8 mouse cellular contexts compared by ENCODE assay signal in genomic region chr2:52674886-52675277, GRCm38 (mm10). TPM values are rescaled to one million over a fixed set of nuclear protein-coding genes. Genes with fewer than 3 reads are reported as not detected.
DNase-seq lines count a peak whose midpoint lies in the region; ATAC-seq and TF ChIP-seq lines count a peak whose summit lies in the region.

No protein-coding gene starts in this region.

- peak overlapping the region; percentile 6; the same call in 1 of the 2 replicates for H3K9ac ChIP-seq in CH12.LX (ENCODE audit: insufficient read depth, low read depth)
- no peak overlapping the region for H3K9ac ChIP-seq in ES-E14 (ENCODE audit: insufficient read depth, low read depth, low read length, poor library complexity, severe bottlenecking)
- no peak overlapping the region; the same call in 1 of the 2 replicates for H3K9ac ChIP-seq in embryonic facial prominence, embryonic 11.5 days (replicated peaks; ENCODE audit: low read length)
- no peak overlapping the region for H3K9ac ChIP-seq in midbrain, embryonic 13.5 days (replicated peaks)

- no peak overlapping the region for H3K27ac ChIP-seq in CH12.LX (ENCODE audit: insufficient read depth, low read depth)
- no peak overlapping the region for H3K27ac ChIP-seq in ES-E14 (ENCODE audit: insufficient read depth, low read depth, low read length, poor library complexity, severe bottlenecking)
- H3K27ac ChIP-seq in embryonic facial prominence, embryonic 11.5 days (replicated peaks; ENCODE audit: low read depth, low read length), result no peak overlapping the region
- no peak overlapping the region for H3K27ac ChIP-seq in midbrain, embryonic 13.5 days

- no peak for TF ChIP-seq POLR2A in CH12.LX (IDR thresholded peaks at IDR 0.05; ENCODE audit: low read depth, low read length)

- dilution Hi-C loops in CH12.LX (cut with MboI; ENCODE audit: extremely low pct_ligation_motif_present, extremely low pct_unique_long_range_greater_than_20kb, low sequenced_read_pairs), result no loop called here

- no peak for TF ChIP-seq RAD21 in CH12.LX (IDR thresholded peaks at IDR 0.05; ENCODE audit: low read depth, low read length)

- TF ChIP-seq EP300 in CH12.LX (IDR thresholded peaks at IDR 0.05; ENCODE audit: low read length), result no peak

- peaks cover 4% of the 10 kb centered on the region for H3K27me3 ChIP-seq in CH12.LX (replicated peaks)
- peaks cover 14% of the 10 kb centered on the region for H3K27me3 ChIP-seq in embryonic facial prominence, embryonic 11.5 days (ENCODE audit: control insufficient read depth, insufficient read depth, low read length)
- H3K27me3 ChIP-seq in midbrain, embryonic 13.5 days, result peaks cover 34% of the 10 kb centered on the region

- H3K4me3 ChIP-seq in CH12.LX (replicated peaks in 1 of 3; ENCODE audit: low read depth in 2 of 3, low read length in 2 of 3, poor library complexity in 1 of 3) (peak overlapping the region; percentile 55 to 86 (median 67)), ES-E14 (ENCODE audit: insufficient read depth in 1 of 2, low read depth in 1 of 2, low read length in 2 of 2, poor library complexity in 1 of 2, severe bottlenecking in 1 of 2) (peak overlapping the region; percentile 30 to 63; a peak in 3 of 4 replicates)
- H3K4me3 ChIP-seq in embryonic facial prominence, embryonic 11.5 days (ENCODE audit: low read depth, low read length), result peak overlapping the region; percentile 63
- H3K4me3 ChIP-seq in midbrain, embryonic 13.5 days (replicated peaks), result peak overlapping the region; percentile 64

- 0% methylated on average over 19 of the region's 19 CpGs for WGBS in embryonic facial prominence, embryonic 11.5 days
- WGBS in midbrain, embryonic 13.5 days, result under 1% methylated on average over 19 of the region's 19 CpGs

- ATAC-seq in embryonic facial prominence, embryonic 11.5 days (replicated peaks; ENCODE audit: insufficient number of reproducible peaks, low FRiP score, low TSS enrichment, low read depth), result no peak
- ATAC-seq in midbrain, embryonic 13.5 days, result no peak
- ATAC-seq in monocyte, adult 5-6 weeks (replicated peaks; ENCODE audit: insufficient number of reproducible peaks, low FRiP score, low TSS enrichment, poor library complexity, severe bottlenecking), result no peak

- no peak for TF ChIP-seq CTCF in CH12.LX (conservative IDR thresholded peaks at IDR 0.05 in 1 of 2, IDR thresholded peaks at IDR 0.05 in 1 of 2; ENCODE audit: low read depth in 2 of 2, low read length in 2 of 2)

- in situ Hi-C loops in CH12.LX (cut with MboI; ENCODE audit: low pct_ligation_motif_present, low pct_unique_long_range_greater_than_20kb, low sequenced_read_pairs) (no loop called here), ES-E14 (cut with MboI; ENCODE audit: low sequenced_read_pairs in 2 of 2, unreplicated experiment in 2 of 2) (no loop called here)

- H3K79me2 ChIP-seq in CH12.LX (replicated peaks; ENCODE audit: control insufficient read depth, extremely low read depth, insufficient read depth, poor library complexity, severe bottlenecking), result no peaks in the 10 kb centered on the region

- H3K36me3 ChIP-seq in CH12.LX (replicated peaks in 1 of 2; ENCODE audit: control insufficient read depth in 1 of 2, insufficient read depth in 1 of 2, low read length in 1 of 2), result no peaks in the 10 kb centered on the region
- H3K36me3 ChIP-seq in ES-E14 (ENCODE audit: control insufficient read depth, insufficient read depth, low read length, poor library complexity, severe bottlenecking), result no peaks in the 10 kb centered on the region
- no peaks in the 10 kb centered on the region for H3K36me3 ChIP-seq in embryonic facial prominence, embryonic 11.5 days (replicated peaks; ENCODE audit: control insufficient read depth, insufficient read depth, low read depth, low read length)
- no peaks in the 10 kb centered on the region for H3K36me3 ChIP-seq in midbrain, embryonic 13.5 days

- peak overlapping the region; percentile 91 for H3K4me2 ChIP-seq in CH12.LX (ENCODE audit: insufficient read depth, low read depth, poor library complexity, severe bottlenecking)
- H3K4me2 ChIP-seq in embryonic facial prominence, embryonic 11.5 days (ENCODE audit: low read depth, low read length), result peak overlapping the region; percentile 98
- H3K4me2 ChIP-seq in midbrain, embryonic 13.5 days (replicated peaks), result peak overlapping the region; percentile 94

- H3K4me1 ChIP-seq in CH12.LX (ENCODE audit: control insufficient read depth in 1 of 2, insufficient read depth in 2 of 2), result peaks cover 2 to 43% of the 10 kb centered on the region in 2 experiments; a peak in 2 of 4 replicates
- H3K4me1 ChIP-seq in ES-E14 (ENCODE audit: control insufficient read depth in 2 of 2, insufficient read depth in 2 of 2, low read length in 2 of 2, poor library complexity in 1 of 2), result no peaks in the 10 kb centered on the region
- H3K4me1 ChIP-seq in embryonic facial prominence, embryonic 11.5 days (ENCODE audit: control insufficient read depth, insufficient read depth, low read length), result no peaks in the 10 kb centered on the region
- peaks cover 13% of the 10 kb centered on the region for H3K4me1 ChIP-seq in midbrain, embryonic 13.5 days (replicated peaks)

- DNase-seq in CH12.LX (ENCODE audit: extremely low read depth), result no peak
- DNase-seq in ES-E14 (ENCODE audit: low read depth, low spot score), result peak; percentile 13
- peak; percentile 49 for DNase-seq in embryonic facial prominence, embryonic 11.5 days (ENCODE audit: low spot score)
- peak; percentile 17 for DNase-seq in heart, postnatal 4 days
- DNase-seq in kidney, postnatal 4 days, result peak; percentile 36 to 44
- no peak for DNase-seq in thymus, postnatal 14 days

- H3K9me3 ChIP-seq in CH12.LX (replicated peaks; ENCODE audit: low read length) (no peaks in the 10 kb centered on the region), ES-E14 (ENCODE audit: control insufficient read depth, insufficient read depth, low read depth, low read length) (no peaks in the 10 kb centered on the region)
- H3K9me3 ChIP-seq in embryonic facial prominence, embryonic 11.5 days (replicated peaks; ENCODE audit: control insufficient read depth, low read length), result no peaks in the 10 kb centered on the region
- H3K9me3 ChIP-seq in midbrain, embryonic 13.5 days, result no peaks in the 10 kb centered on the region

TF ChIP-seq in CH12.LX, 34 proteins besides CTCF, POLR2A, EP300 and RAD21:
- TF ChIP-seq ELF1 (IDR thresholded peaks at IDR 0.05; ENCODE audit: low read depth, low read length) (no peak), CHD1 (IDR thresholded peaks at IDR 0.05; ENCODE audit: low read depth, low read length) (peak; percentile 68; the same call in 1 of the 2 replicates)

TF ChIP-seq in ES-E14, 5 proteins besides CTCF, POLR2A, EP300 and RAD21:
- TF ChIP-seq CHD2 (IDR thresholded peaks at IDR 0.05; ENCODE audit: low read depth, low read length) (no peak), MAFK (IDR thresholded peaks at IDR 0.05; ENCODE audit: insufficient read depth, low read depth, low read length) (no peak), HCFC1 (IDR thresholded peaks at IDR 0.05; ENCODE audit: borderline replicate concordance, insufficient read depth, low read length) (no peak), ZNF384 (IDR thresholded peaks at IDR 0.05; ENCODE audit: low read depth, low read length) (no peak), ZC3H11A (IDR thresholded peaks at IDR 0.05; ENCODE audit: borderline replicate concordance, low read depth, low read length) (no peak)

RNA-seq across cellular contexts. Expression of gene Cacnb4, which starts 1.7 kb away (rescaled TPM):
- total RNA-seq in CH12.LX (2012; rRNA removed) (0.92 and 3.4 TPM in 2 replicates), CH12.LX (2014; rRNA removed) (0.77 and 0.93 TPM in 2 replicates), ES-E14 (2012; rRNA removed) (0.09 and 0.63 TPM in 2 replicates)
- 1.3 and 1.5 TPM in 2 replicates for polyA plus RNA-seq in CH12.LX (2012; ENCODE audit: insufficient read length, low read depth)
- 0.86 and 0.95 TPM in 2 replicates for polyA plus RNA-seq in embryonic facial prominence, embryonic 11.5 days (2014; fragmentation: Nextera tagmentation; extraction: Ambion mirVana)
- total RNA-seq in heart, postnatal 4 days (2021), result 1 to 10 TPM in 1 of 2 experiments, under 1 TPM in 1; 0.72 to 1.0 TPM
- polyA plus RNA-seq in midbrain, embryonic 13.5 days (2015; fragmentation: Nextera tagmentation; extraction: Ambion mirVana), result 9.7 and 10.4 TPM in 2 replicates
- total RNA-seq in monocyte, adult 5-6 weeks (2017), result 0.11 to 0.19 TPM in 2 of 3 replicates, not detected in the other

Comparison
In these comparisons a context has a peak if more than half of its experiments do, and no peak if none do; other contexts are left out.
1. DNase-seq: peak in ES-E14 (single experiment), embryonic facial prominence, embryonic 11.5 days (single experiment), heart, postnatal 4 days (single experiment) and kidney, postnatal 4 days (2 of 2); none in CH12.LX (single experiment) and thymus, postnatal 14 days (single experiment).
2. Peak in every context shown above with its lines, with median percentiles within 50 percentile points of each other: H3K4me2 ChIP-seq and H3K4me3 ChIP-seq.